Mouse (Mus musculus): Measurements from ENCODE around the gene Msh3. TPM values are rescaled to one million over a fixed set of nuclear protein-coding genes. Genes with fewer than 3 reads are reported as not detected.

The Msh3 gene
- 5.5 and 8.5 TPM in 2 replicates for polyA plus RNA-seq (2021; fragmentation: Nextera tagmentation)
- long read RNA-seq, experiment 1, transcript Msh3-202 (24 exons, 3,946 nt): major isoform, 5 of 33 reads
- long read RNA-seq, experiment 1, partial matches to known transcripts: 15 of 33 reads
- long read RNA-seq, experiment 1, other reads (novel, unspliced or antisense): 9 of 33 reads
- long read RNA-seq, experiment 2, partial matches to known transcripts: 10 of 16 reads
- long read RNA-seq, experiment 2, other reads (novel, unspliced or antisense): 5 of 16 reads

GRCm38 (mm10) chr13:92354456-92355271 lies at the start of gene Msh3, which contains the start of gene Dhfr:
Msh3 (minus strand) TSS chr13:92355003.
Dhfr (plus strand) TSS chr13:92354726.

DNA sequence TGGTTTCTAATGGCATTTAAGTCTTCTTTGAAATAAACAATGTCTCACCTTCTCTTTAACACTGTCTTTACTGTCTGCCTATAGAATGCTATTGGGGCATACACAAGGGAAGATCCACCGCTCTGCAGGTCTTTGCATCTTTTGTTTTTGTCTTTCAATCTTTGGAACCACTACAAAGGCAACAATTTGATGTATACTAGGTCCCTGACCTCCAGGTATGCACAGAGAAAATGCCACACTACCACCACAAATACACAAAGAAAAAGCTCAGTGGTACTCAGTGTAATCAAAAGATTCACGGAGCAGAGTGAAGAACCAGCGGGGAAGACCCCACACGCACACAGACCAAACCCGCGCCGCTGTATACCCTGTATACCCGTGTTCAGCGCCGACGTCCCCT lies 49.1 kb downstream of the Msh3 start, which contains the start of gene Gm20379:
Gene Gm20379, plus strand, starts transcription at position 301 of the 400 bp plus-strand sequence.

Other genes with a start within 250 kb of the Msh3 start
- gene Rasgrf2, start 223.3 kb downstream of the Msh3 start, polyA plus RNA-seq (2021; fragmentation: Nextera tagmentation): 53.6 and 86.8 TPM in 2 replicates
- not detected in 2 replicates for gene Gm20379, start 49.0 kb downstream of the Msh3 start, polyA plus RNA-seq (2021; fragmentation: Nextera tagmentation)
- gene Dhfr, start 277 bp downstream of the Msh3 start, polyA plus RNA-seq (2021; fragmentation: Nextera tagmentation): 2.1 TPM in 2 replicates
- gene Ankrd34b, start 70.9 kb upstream of the Msh3 start, polyA plus RNA-seq (2021; fragmentation: Nextera tagmentation): 6.7 and 12.1 TPM in 2 replicates
- gene Fam151b, start 129.0 kb upstream of the Msh3 start, polyA plus RNA-seq (2021; fragmentation: Nextera tagmentation): 1.2 and 1.7 TPM in 2 replicates
- 1.5 and 1.9 TPM in 2 replicates for gene Zfyve16, start 175.9 kb upstream of the Msh3 start, polyA plus RNA-seq (2021; fragmentation: Nextera tagmentation)
- gene Spz1, start 221.2 kb upstream of the Msh3 start, polyA plus RNA-seq (2021; fragmentation: Nextera tagmentation): not detected in 2 replicates

All from left cerebral cortex, adult 6 months (tissue).